Mouse (Mus musculus) kidney, adult 2 months (tissue): ENCODE data around the gene 5730522E02Rik.

Experiments used
- CTCF ChIP-seq: fragments of 200-500 bp; conservative IDR thresholded peaks from 2 replicates; pipeline ENCODE4 v1.5.1; 2011; ENCODE audit warnings: low read depth, mild to moderate bottlenecking, control low read depth, low read length, moderate library complexity, mixed read lengths; ENCODE audit not compliant: insufficient read depth, insufficient read length
- POLR2A ChIP-seq: fragments of 200-500 bp; IDR thresholded peaks from one replicate; pipeline ENCODE4 v1.6.1; 2011; ENCODE audit warnings: low read depth, low read length, control low read depth

- TF ChIP-seq CTCF (no peak), POLR2A (no peak)
These were observed 206.5 kb downstream of the 5730522E02Rik start for GRCm38 (mm10) chr11:26004018-26004417.
